ENCODE assay signal across 13 mouse cellular contexts in genomic region chr12:30092081-30092480, GRCm38 (mm10). TPM values are rescaled to one million over a fixed set of nuclear protein-coding genes. Genes with fewer than 3 reads are reported as not detected.
DNase-seq lines count a peak whose midpoint lies in the region; ATAC-seq and TF ChIP-seq lines count a peak whose summit lies in the region.
"Had no signal": no experiment of that assay in that cellular context is flagged by ENCODE, and none has a peak within 500 bp of the region (broad histone marks: within the 10 kb centered on the region; RNA-seq: fewer than 3 reads in every experiment).

No protein-coding gene starts in this region.

- no peaks in the 10 kb centered on the region for H3K36me3 ChIP-seq in stomach, postnatal 0 days (ENCODE audit: control insufficient read depth, insufficient read depth, low read length)
- no peaks in the 10 kb centered on the region for H3K36me3 ChIP-seq in midbrain, embryonic 13.5 days
- H3K36me3 ChIP-seq: forebrain, embryonic 12.5 days; kidney, embryonic 15.5 days; liver, embryonic 15.5 days had no signal

- H3K27me3 ChIP-seq in stomach, postnatal 0 days (ENCODE audit: control insufficient read depth, insufficient read depth, low read length): no peaks in the 10 kb centered on the region
- H3K27me3 ChIP-seq in midbrain, embryonic 13.5 days: no peaks in the 10 kb centered on the region
- H3K27me3 ChIP-seq: forebrain, embryonic 12.5 days; kidney, embryonic 15.5 days; liver, embryonic 15.5 days had no signal

- DNase-seq in frontal cortex, postnatal 36 days (ENCODE audit: low spot score in 2 of 2): peak; percentile 13 to 31
- DNase-seq in frontal cortex, postnatal 10 days (ENCODE audit: low spot score in 2 of 2): no peak
- DNase-seq in right cerebral cortex, postnatal 10 days (ENCODE audit: low spot score in 2 of 2): peak; percentile 45 to 52
- no peak for DNase-seq in right cerebral cortex, postnatal 4 days
- peak; percentile 15 to 44 for DNase-seq in heart, adult 9 months (ENCODE audit: low spot score in 2 of 2)
- no peak for DNase-seq in stomach, postnatal 0 days (ENCODE audit: low spot score)
- no peak for DNase-seq in lung, postnatal 4 days

- no peak overlapping the region for H3K9ac ChIP-seq in stomach, postnatal 0 days (ENCODE audit: low read length)
- no peak overlapping the region for H3K9ac ChIP-seq in midbrain, embryonic 13.5 days (replicated peaks)
- H3K9ac ChIP-seq: forebrain, embryonic 12.5 days; hindbrain, embryonic 14.5 days; kidney, embryonic 15.5 days; liver, embryonic 15.5 days had no signal

- ATAC-seq in stomach, postnatal 0 days (ENCODE audit: low FRiP score, low TSS enrichment): no peak
- ATAC-seq in midbrain, embryonic 13.5 days: no peak

- H3K4me2 ChIP-seq in stomach, postnatal 0 days (replicated peaks; ENCODE audit: low read depth): no peak overlapping the region
- no peak overlapping the region for H3K4me2 ChIP-seq in midbrain, embryonic 13.5 days (replicated peaks)
- H3K4me2 ChIP-seq: forebrain, embryonic 12.5 days; hindbrain, embryonic 14.5 days; kidney, embryonic 15.5 days; liver, embryonic 15.5 days had no signal

- H3K27ac ChIP-seq in stomach, postnatal 0 days (replicated peaks): no peak overlapping the region
- no peak overlapping the region for H3K27ac ChIP-seq in midbrain, embryonic 13.5 days
- H3K27ac ChIP-seq: forebrain, embryonic 12.5 days; hindbrain, embryonic 14.5 days; kidney, embryonic 15.5 days; liver, embryonic 15.5 days had no signal

- TF ChIP-seq CTCF in stomach, postnatal 0 days (IDR thresholded peaks at IDR 0.05; ENCODE audit: low read depth): no peak

- no peak for TF ChIP-seq EP300 in stomach, postnatal 0 days (optimal IDR thresholded peaks at IDR 0.05)

- no peaks in the 10 kb centered on the region for H3K9me3 ChIP-seq in stomach, postnatal 0 days (ENCODE audit: control insufficient read depth, low read length)
- H3K9me3 ChIP-seq in midbrain, embryonic 13.5 days: no peaks in the 10 kb centered on the region
- H3K9me3 ChIP-seq: forebrain, embryonic 12.5 days; kidney, embryonic 15.5 days; liver, embryonic 15.5 days had no signal

- H3K4me1 ChIP-seq in stomach, postnatal 0 days (replicated peaks; ENCODE audit: control insufficient read depth, insufficient read depth): no peaks in the 10 kb centered on the region
- H3K4me1 ChIP-seq in midbrain, embryonic 13.5 days (replicated peaks): no peaks in the 10 kb centered on the region
- H3K4me1 ChIP-seq: forebrain, embryonic 12.5 days; kidney, embryonic 15.5 days; liver, embryonic 15.5 days had no signal

- 84% methylated on average over 5 of the region's 5 CpGs for WGBS in stomach, postnatal 0 days
- 94% methylated on average over 5 of the region's 5 CpGs for WGBS in midbrain, embryonic 13.5 days

- no peak overlapping the region for H3K4me3 ChIP-seq in stomach, postnatal 0 days (ENCODE audit: low read depth, low read length)
- no peak overlapping the region for H3K4me3 ChIP-seq in midbrain, embryonic 13.5 days (replicated peaks)
- H3K4me3 ChIP-seq: forebrain, embryonic 12.5 days; kidney, embryonic 15.5 days; liver, embryonic 15.5 days had no signal

RNA-seq across cellular contexts. Expression of gene Tpo, which starts 40.3 kb away (rescaled TPM):
- polyA plus RNA-seq in stomach, postnatal 0 days (2015; fragmentation: Nextera tagmentation; extraction: Ambion mirVana): not detected in 2 replicates
- polyA plus RNA-seq in midbrain, embryonic 13.5 days (2015; fragmentation: Nextera tagmentation; extraction: Ambion mirVana): 0.07 TPM in 1 of 2 replicates, not detected in the other
- polyA plus RNA-seq: embryonic facial prominence, embryonic 11.5 days; forebrain, embryonic 12.5 days; kidney, embryonic 15.5 days; liver, embryonic 15.5 days had no signal

Comparison
In these comparisons a context has a peak if more than half of its experiments do, and no peak if none do; other contexts are left out.
1. DNase-seq: peak in frontal cortex, postnatal 36 days (2 of 2), right cerebral cortex, postnatal 10 days (2 of 2) and heart, adult 9 months (2 of 2); none in frontal cortex, postnatal 10 days (0 of 2), right cerebral cortex, postnatal 4 days (single experiment), stomach, postnatal 0 days (single experiment) and lung, postnatal 4 days (0 of 2).